Mouse (Mus musculus): Measurements from ENCODE around the gene Inpp5k.

DNA sequence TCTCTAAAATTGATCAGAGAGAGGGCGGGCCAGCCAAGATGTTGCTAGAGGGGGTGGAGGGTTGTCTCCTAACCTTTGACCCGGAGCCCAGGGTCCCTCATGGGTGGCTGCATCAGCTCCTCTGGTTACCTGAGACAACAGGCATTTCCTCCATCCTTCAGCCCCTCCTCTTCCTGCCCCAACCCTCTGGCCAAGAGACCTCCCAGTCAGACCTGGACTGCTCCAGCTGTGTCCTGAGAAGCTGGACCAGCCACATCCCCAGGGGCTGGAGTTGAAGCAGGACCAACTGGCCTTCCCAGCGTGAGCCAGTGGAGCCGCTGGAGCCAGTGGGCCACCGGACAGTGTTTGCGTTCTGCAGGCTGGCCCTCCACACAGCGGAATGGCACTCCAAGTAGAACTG lies 19.5 kb downstream of the Inpp5k start, which contains the start of gene Myo1c:
- TF ChIP-seq CTCF (IDR thresholded peaks at IDR 0.05; ENCODE audit: control insufficient read depth, insufficient read depth, low read length) (no peak), POLR2A (IDR thresholded peaks at IDR 0.05; ENCODE audit: borderline replicate concordance, control insufficient read depth, low read depth, low read length) (no peak)
